In genomic region chr16:7929112-7929511, GRCm38 (mm10) we compare ENCODE assay signal across 28 mouse cellular contexts.
DNase-seq lines count a peak whose midpoint lies in the region; ATAC-seq and TF ChIP-seq lines count a peak whose summit lies in the region.
"Had no signal": no experiment of that assay in that cellular context is flagged by ENCODE, and none has a peak within 500 bp of the region (broad histone marks: within the 10 kb centered on the region; RNA-seq: fewer than 3 reads in every experiment).

No protein-coding gene starts in this region.

- TF ChIP-seq CTCF in layer of hippocampus, adult 2 months (conservative IDR thresholded peaks at IDR 0.05): no peak

- H3K27ac ChIP-seq in layer of hippocampus, adult 2 months: peak overlapping the region; percentile 59; the same call in 1 of the 2 replicates
- H3K27ac ChIP-seq in hindbrain, embryonic 14.5 days: no peak overlapping the region
- H3K27ac ChIP-seq: embryonic facial prominence, embryonic 10.5 days; forebrain, embryonic 15.5 days; heart, embryonic 10.5 days; intestine, embryonic 15.5 days; liver, embryonic 13.5 days; stomach, embryonic 15.5 days had no signal

- H3K4me3 ChIP-seq in layer of hippocampus, adult 2 months: no peak overlapping the region
- H3K4me3 ChIP-seq in hindbrain, embryonic 14.5 days (replicated peaks; ENCODE audit: low read length): no peak overlapping the region
- H3K4me3 ChIP-seq: embryonic facial prominence, embryonic 10.5 days; forebrain, embryonic 15.5 days; heart, embryonic 10.5 days; intestine, embryonic 15.5 days; liver, embryonic 13.5 days; stomach, embryonic 15.5 days had no signal

- no peak for ATAC-seq in hindbrain, embryonic 14.5 days (ENCODE audit: low FRiP score)
- ATAC-seq: activated CD4-positive, CD25-positive, alpha-beta regulatory T cell, adult 4 months; forebrain, embryonic 15.5 days; hindbrain, embryonic 16.5 days; intestine, embryonic 15.5 days; Patski had no signal

- H3K4me1 ChIP-seq in hindbrain, embryonic 14.5 days (replicated peaks; ENCODE audit: control insufficient read depth, insufficient read depth, low read length): no peaks in the 10 kb centered on the region
- H3K4me1 ChIP-seq: embryonic facial prominence, embryonic 10.5 days; forebrain, embryonic 15.5 days; intestine, embryonic 15.5 days; liver, embryonic 13.5 days; stomach, embryonic 15.5 days had no signal

- no peaks in the 10 kb centered on the region for H3K36me3 ChIP-seq in hindbrain, embryonic 14.5 days (replicated peaks; ENCODE audit: control insufficient read depth, insufficient read depth)
- H3K36me3 ChIP-seq: embryonic facial prominence, embryonic 10.5 days; forebrain, embryonic 15.5 days; G1E; heart, embryonic 10.5 days; intestine, embryonic 15.5 days; liver, embryonic 13.5 days; stomach, embryonic 15.5 days had no signal

- no peaks in the 10 kb centered on the region for H3K27me3 ChIP-seq in hindbrain, embryonic 14.5 days (ENCODE audit: control insufficient read depth, insufficient read depth, low read length)
- H3K27me3 ChIP-seq: CH12.LX; forebrain, embryonic 15.5 days; intestine, embryonic 15.5 days; liver, embryonic 13.5 days; Patski; stomach, embryonic 15.5 days had no signal

- no peak overlapping the region for H3K4me2 ChIP-seq in hindbrain, embryonic 14.5 days (replicated peaks)
- H3K4me2 ChIP-seq: forebrain, embryonic 15.5 days; intestine, embryonic 15.5 days; liver, embryonic 13.5 days; midbrain, embryonic 11.5 days; stomach, embryonic 15.5 days had no signal

- peak; percentile 17 to 56 for DNase-seq in frontal cortex, postnatal 36 days (ENCODE audit: low spot score in 2 of 2)
- no peak for DNase-seq in frontal cortex, postnatal 14 days (ENCODE audit: low spot score in 2 of 2)
- peak; percentile 1 for DNase-seq in retina, embryonic 14.5 days (ENCODE audit: low spot score)
- DNase-seq in retina, postnatal 1 day: no peak
- peak; percentile 53 to 70 for DNase-seq in layer of hippocampus, adult 2 months (ENCODE audit: low spot score in 2 of 2)
- DNase-seq in right cerebral cortex, postnatal 25 days: peak; percentile 14
- DNase-seq in hindbrain, embryonic 14.5 days (ENCODE audit: low spot score): no peak
- DNase-seq: adrenal gland, postnatal 10 days; B cell, adult 2 months; cerebellum, adult 8-10 months; kidney, adult 9 months; kidney, postnatal 14 days; liver, embryonic 13.5 days; lung, adult 2 months; lung, postnatal 14 days; thymus, adult 18-20 months; thymus, postnatal 4 days had no signal

- H3K9ac ChIP-seq in hindbrain, embryonic 14.5 days: no peak overlapping the region
- H3K9ac ChIP-seq: forebrain, embryonic 15.5 days; intestine, embryonic 15.5 days; liver, embryonic 13.5 days; stomach, embryonic 15.5 days had no signal

- WGBS in hindbrain, embryonic 14.5 days: 63% methylated on average over 4 of the region's 4 CpGs

- no peaks in the 10 kb centered on the region for H3K9me3 ChIP-seq in hindbrain, embryonic 14.5 days (ENCODE audit: control insufficient read depth, low read length)
- H3K9me3 ChIP-seq: embryonic facial prominence, embryonic 10.5 days; forebrain, embryonic 15.5 days; heart, embryonic 10.5 days; intestine, embryonic 15.5 days; liver, embryonic 13.5 days; stomach, embryonic 15.5 days had no signal

Comparison
In these comparisons a context has a peak if more than half of its experiments do, and no peak if none do; other contexts are left out.
1. DNase-seq: peak in frontal cortex, postnatal 36 days (2 of 2), retina, embryonic 14.5 days (single experiment), layer of hippocampus, adult 2 months (2 of 2) and right cerebral cortex, postnatal 25 days (single experiment); none in frontal cortex, postnatal 14 days (0 of 2), retina, postnatal 1 day (single experiment) and hindbrain, embryonic 14.5 days (single experiment).